Mouse (Mus musculus) cerebellum, adult 9-11 months (tissue): ENCODE measurements around the gene Ccsap.

Source experiments
- DNase-seq: peaks from one replicate; pipeline ENCODE4 v3.0.0; 2022

Ccsap gene

GRCm38 (mm10) chr8:123803639-123804038, 56.4 kb downstream of the Ccsap start:
- DNase-seq: no peak

GRCm38 (mm10) chr8:123801538-123801937, 58.5 kb downstream of the Ccsap start:
- no peak for DNase-seq

- DNase-seq: no peak
These were observed 59.1 kb downstream of the Ccsap start for GRCm38 (mm10) chr8:123800867-123801266.

- DNase-seq: no peak
These were observed 60.1 kb downstream of the Ccsap start for GRCm38 (mm10) chr8:123799885-123800284.

- no peak for DNase-seq
These were observed 60.6 kb downstream of the Ccsap start for GRCm38 (mm10) chr8:123799434-123799833.

- no peak for DNase-seq
These were observed 62.1 kb downstream of the Ccsap start for GRCm38 (mm10) chr8:123797928-123798327.

GRCm38 (mm10) chr8:123796758-123797157, 63.3 kb downstream of the Ccsap start:
- DNase-seq: no peak

GRCm38 (mm10) chr8:123794766-123795165, 65.2 kb downstream of the Ccsap start:
- DNase-seq: no peak

- DNase-seq: no peak
These were observed 66.1 kb downstream of the Ccsap start for GRCm38 (mm10) chr8:123793900-123794299.

GRCm38 (mm10) chr8:123791845-123792225, 68.2 kb downstream of the Ccsap start:
- no peak for DNase-seq

GRCm38 (mm10) chr8:123791101-123791844, 68.7 kb downstream of the Ccsap start:
- no peak for DNase-seq
